Comparison of ENCODE assay signal across 20 mouse cellular contexts in the genomic region with DNA sequence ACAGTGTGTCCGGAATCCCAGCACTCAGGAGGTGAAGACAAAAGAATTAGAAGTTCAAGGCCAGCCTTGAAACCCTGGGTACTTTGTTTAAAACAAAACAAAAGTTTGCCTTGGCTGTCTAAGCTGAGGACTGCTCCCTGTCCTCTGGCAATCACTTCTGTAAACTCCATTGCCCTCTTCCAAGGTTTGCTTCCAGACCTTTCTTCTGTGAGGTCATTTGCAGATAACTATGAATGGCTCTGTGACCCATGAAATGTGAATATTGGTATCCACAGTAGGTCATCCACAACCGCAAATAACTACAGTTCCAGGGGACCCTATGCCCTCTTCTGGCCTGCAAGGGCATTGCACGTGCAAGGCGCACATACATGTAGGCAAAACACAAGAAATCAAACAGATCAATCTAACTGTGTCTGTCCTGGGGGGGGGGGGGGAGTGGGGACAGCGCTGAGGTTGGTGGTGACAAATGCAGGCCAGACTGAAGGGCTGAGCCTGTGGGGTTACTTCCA. TPM values are rescaled to one million over a fixed set of nuclear protein-coding genes. Genes with fewer than 3 reads are reported as not detected.
A peak's percentile ranks its signal among the peaks of the same experiment; 100 is the strongest.
DNase-seq lines count a peak whose midpoint lies in the region; ATAC-seq and TF ChIP-seq lines count a peak whose summit lies in the region.
"Had no signal": no experiment of that assay in that cellular context is flagged by ENCODE, and none has a peak within 500 bp of the region (broad histone marks: within the 10 kb centered on the region; RNA-seq: fewer than 3 reads in every experiment).

No protein-coding gene starts in this region.

- H3K79me2 ChIP-seq in heart, adult 2 months (replicated peaks; ENCODE audit: control insufficient read depth, insufficient read depth, low read length): peaks cover 1% of the 10 kb centered on the region; the same call in 1 of the 2 replicates
- no peaks in the 10 kb centered on the region for H3K79me2 ChIP-seq in C2C12 (ENCODE audit: control insufficient read depth, insufficient read depth)

- peak; percentile 51 for TF ChIP-seq CTCF in heart, adult 2 months (IDR thresholded peaks at IDR 0.05)
- peak; percentile 74 for TF ChIP-seq CTCF in liver, embryonic 14.5 days (IDR thresholded peaks at IDR 0.05; ENCODE audit: low read depth)
- TF ChIP-seq CTCF in C2C12 (IDR thresholded peaks at IDR 0.05; ENCODE audit: control insufficient read depth, insufficient read depth, insufficient read length): peak; percentile 2

- H3ac ChIP-seq in C2C12 (ENCODE audit: control insufficient read depth, insufficient read length, low read depth): no peak overlapping the region

- H3K4me1 ChIP-seq in heart, adult 2 months (ENCODE audit: control insufficient read depth, insufficient read depth, low read length): peaks cover 24% of the 10 kb centered on the region
- no peaks in the 10 kb centered on the region for H3K4me1 ChIP-seq in liver, embryonic 14.5 days (replicated peaks; ENCODE audit: control insufficient read depth in 2 of 2, insufficient read depth in 2 of 2, low read length in 1 of 2)
- peaks cover 4% of the 10 kb centered on the region; the same call in 1 of the 2 replicates for H3K4me1 ChIP-seq in liver, embryonic 11.5 days (replicated peaks; ENCODE audit: control insufficient read depth, insufficient read depth, low read length)
- peaks cover 5% of the 10 kb centered on the region; the same call in 1 of the 2 replicates for H3K4me1 ChIP-seq in forebrain, embryonic 11.5 days (replicated peaks; ENCODE audit: control insufficient read depth, insufficient read depth, low read length)

- no peaks in the 10 kb centered on the region for H3K79me3 ChIP-seq in C2C12 (ENCODE audit: low read depth)

- H3K4me2 ChIP-seq in liver, embryonic 14.5 days (ENCODE audit: low read depth): no peak overlapping the region
- H3K4me2 ChIP-seq in liver, embryonic 11.5 days: no peak overlapping the region
- H3K4me2 ChIP-seq in forebrain, embryonic 11.5 days (ENCODE audit: low read depth, low read length, severe bottlenecking): no peak overlapping the region
- H3K4me2 ChIP-seq: midbrain, embryonic 15.5 days; neural tube, embryonic 12.5 days; stomach, embryonic 15.5 days had no signal

- no peak for ATAC-seq in liver, embryonic 14.5 days (ENCODE audit: insufficient read depth)
- ATAC-seq in liver, embryonic 11.5 days (replicated peaks; ENCODE audit: low FRiP score): no peak
- ATAC-seq in forebrain, embryonic 11.5 days (replicated peaks; ENCODE audit: low FRiP score): no peak
- ATAC-seq: midbrain, embryonic 15.5 days; Patski had no signal

- 79% methylated on average over 5 of the region's 5 CpGs for WGBS in heart, adult 2 months
- WGBS in liver, embryonic 14.5 days (ENCODE audit: insufficient replicate concordance): 61% methylated on average over 5 of the region's 5 CpGs
- 77% methylated on average over 5 of the region's 5 CpGs for WGBS in liver, embryonic 11.5 days
- 78% methylated on average over 5 of the region's 5 CpGs for WGBS in forebrain, embryonic 11.5 days

- TF ChIP-seq POLR2A in heart, adult 2 months (IDR thresholded peaks at IDR 0.05; ENCODE audit: insufficient read depth, low read depth, low read length): no peak

- no peak overlapping the region for H3K9ac ChIP-seq in heart, adult 2 months (ENCODE audit: low read depth, low read length)
- H3K9ac ChIP-seq in liver, embryonic 14.5 days (replicated peaks): no peak overlapping the region
- H3K9ac ChIP-seq in liver, embryonic 11.5 days (ENCODE audit: low read depth, low read length): no peak overlapping the region
- H3K9ac ChIP-seq in forebrain, embryonic 11.5 days (ENCODE audit: low read length): no peak overlapping the region
- H3K9ac ChIP-seq: midbrain, embryonic 15.5 days; neural tube, embryonic 12.5 days; stomach, embryonic 15.5 days had no signal

- peak in 1 of 2 experiments; percentile 18 for DNase-seq in heart, adult 2 months
- DNase-seq in heart, postnatal 25 days (ENCODE audit: low spot score): no peak
- DNase-seq in liver, embryonic 14.5 days (ENCODE audit: low read depth in 3 of 3, low spot score in 3 of 3): no peak
- no peak for DNase-seq in liver, embryonic 11.5 days (ENCODE audit: low spot score)
- DNase-seq in ZHBTc4 (ENCODE audit: low read depth, low spot score) (peak; percentile 73), adipocyte (ENCODE audit: low spot score) (no peak)
- DNase-seq in forebrain, embryonic 11.5 days (ENCODE audit: low spot score): no peak
- DNase-seq: adrenal gland, postnatal 14 days; B cell, adult 2 months; cerebellum, postnatal 25 days; heart, adult 11 months; heart, postnatal 36 days; kidney, postnatal 14 days had no signal

- H3K4me3 ChIP-seq in heart, adult 2 months: no peak overlapping the region
- no peak overlapping the region for H3K4me3 ChIP-seq in liver, embryonic 14.5 days (ENCODE audit: insufficient read depth in 1 of 2, low read depth in 2 of 2, low read length in 2 of 2)
- no peak overlapping the region for H3K4me3 ChIP-seq in liver, embryonic 11.5 days (ENCODE audit: low read depth, low read length)
- no peak overlapping the region for H3K4me3 ChIP-seq in C2C12 (ENCODE audit: insufficient read depth, poor library complexity, severe bottlenecking)
- H3K4me3 ChIP-seq in forebrain, embryonic 11.5 days (ENCODE audit: low read depth, low read length): no peak overlapping the region
- H3K4me3 ChIP-seq: embryonic facial prominence, embryonic 10.5 days; midbrain, embryonic 15.5 days; neural tube, embryonic 12.5 days; stomach, embryonic 15.5 days had no signal

- no peak overlapping the region for H3K27ac ChIP-seq in heart, adult 2 months
- no peak overlapping the region for H3K27ac ChIP-seq in liver, embryonic 14.5 days
- H3K27ac ChIP-seq in liver, embryonic 11.5 days (ENCODE audit: low read depth, low read length): no peak overlapping the region
- no peak overlapping the region for H3K27ac ChIP-seq in forebrain, embryonic 11.5 days (ENCODE audit: low read depth, low read length)
- H3K27ac ChIP-seq: embryonic facial prominence, embryonic 10.5 days; midbrain, embryonic 15.5 days; neural tube, embryonic 12.5 days; stomach, embryonic 15.5 days had no signal

- H3K9me3 ChIP-seq in liver, embryonic 14.5 days (ENCODE audit: control insufficient read depth, low read length): no peaks in the 10 kb centered on the region
- H3K9me3 ChIP-seq in liver, embryonic 11.5 days (ENCODE audit: control insufficient read depth, low read length): no peaks in the 10 kb centered on the region
- H3K9me3 ChIP-seq in forebrain, embryonic 11.5 days (ENCODE audit: control insufficient read depth, low read length): no peaks in the 10 kb centered on the region
- H3K9me3 ChIP-seq: embryonic facial prominence, embryonic 10.5 days; midbrain, embryonic 15.5 days; neural tube, embryonic 12.5 days; stomach, embryonic 15.5 days had no signal

- no peaks in the 10 kb centered on the region for H3K27me3 ChIP-seq in heart, adult 2 months (ENCODE audit: control insufficient read depth, insufficient read depth, low read length)
- peaks cover 34% of the 10 kb centered on the region for H3K27me3 ChIP-seq in liver, embryonic 14.5 days (ENCODE audit: control insufficient read depth, insufficient read depth, low read length)
- peaks cover 30% of the 10 kb centered on the region for H3K27me3 ChIP-seq in liver, embryonic 11.5 days (replicated peaks; ENCODE audit: control insufficient read depth, insufficient read depth, low read length)
- peaks cover 18% of the 10 kb centered on the region for H3K27me3 ChIP-seq in C2C12 (ENCODE audit: control insufficient read depth, insufficient read depth, insufficient read length)
- H3K27me3 ChIP-seq in forebrain, embryonic 11.5 days (ENCODE audit: control insufficient read depth, insufficient read depth, low read length): peaks cover 15% of the 10 kb centered on the region
- H3K27me3 ChIP-seq: Patski had no signal

- no peak for TF ChIP-seq EP300 in heart, adult 2 months (IDR thresholded peaks at IDR 0.05; ENCODE audit: insufficient read depth, low read depth, low read length)
- no peak for TF ChIP-seq EP300 in liver, embryonic 14.5 days (IDR thresholded peaks at IDR 0.05; ENCODE audit: low read depth)

- intact Hi-C loops in heart, adult 2 months (cut with DNase I): loop anchor here (5.0 kb wide), 1 partner anchor 65 kb away; a partner anchor contains a TSS
- intact Hi-C loops in heart, postnatal 25 days (cut with DNase I): loop anchor here (1.0 kb wide), 1 partner anchor 21 kb away; no protein-coding TSS in a partner anchor

- peaks cover 4% of the 10 kb centered on the region; the same call in 1 of the 2 replicates for H3K36me3 ChIP-seq in heart, adult 2 months (ENCODE audit: control insufficient read depth, insufficient read depth, low read length)
- no peaks in the 10 kb centered on the region for H3K36me3 ChIP-seq in liver, embryonic 14.5 days (replicated peaks; ENCODE audit: control insufficient read depth, insufficient read depth, low read depth)
- no peaks in the 10 kb centered on the region for H3K36me3 ChIP-seq in liver, embryonic 11.5 days (ENCODE audit: control insufficient read depth, insufficient read depth, low read length)
- H3K36me3 ChIP-seq in C2C12 (ENCODE audit: control insufficient read depth, insufficient read depth): no peaks in the 10 kb centered on the region
- H3K36me3 ChIP-seq in forebrain, embryonic 11.5 days (ENCODE audit: control insufficient read depth, insufficient read depth, low read length): no peaks in the 10 kb centered on the region
- H3K36me3 ChIP-seq: embryonic facial prominence, embryonic 10.5 days; midbrain, embryonic 15.5 days; neural tube, embryonic 12.5 days; stomach, embryonic 15.5 days had no signal

RNA-seq across cellular contexts. Expression of a gene that starts 5.4 kb away (rescaled TPM):
- total RNA-seq in heart, adult 2 months (2021): 10 to 100 TPM in 1 of 2 experiments, 1 to 10 TPM in 1; 8.3 to 10.9 TPM
- 11.7 and 21.8 TPM in 2 replicates for polyA plus RNA-seq in heart, adult 2 months (2012; rRNA removed)
- 10 to 100 TPM in 1 of 2 experiments, 1 to 10 TPM in 1; 9.3 to 11.8 TPM for total RNA-seq in heart, postnatal 25 days (2021)
- 1.3 and 1.8 TPM in 2 replicates for polyA plus RNA-seq in liver, embryonic 14.5 days (2012; rRNA removed)
- polyA plus RNA-seq in liver, embryonic 14.5 days (2014; fragmentation: Nextera tagmentation; extraction: Ambion mirVana): 1.4 and 2.0 TPM in 2 replicates
- polyA plus RNA-seq in liver, embryonic 11.5 days (2014; fragmentation: Nextera tagmentation; extraction: Ambion mirVana): 4.0 and 5.6 TPM in 2 replicates
- polyA plus RNA-seq in C2C12 (2012; fragmentation: generic; extraction: Trizol): 0.91 TPM
- 2.3 and 2.5 TPM in 2 replicates for polyA plus RNA-seq in forebrain, embryonic 11.5 days (2014; fragmentation: Nextera tagmentation; extraction: Ambion mirVana)
- total RNA-seq: layer of hippocampus, postnatal 25 days had no signal

RNA-seq across cellular contexts. Expression of a gene that starts 21.3 kb away (rescaled TPM):
- total RNA-seq in heart, adult 2 months (2021): 10 to 100 TPM; 52.1 to 62.9 TPM
- polyA plus RNA-seq in heart, adult 2 months (2012; rRNA removed): 37.6 and 41.3 TPM in 2 replicates
- total RNA-seq in heart, postnatal 25 days (2021): 10 to 100 TPM; 49.0 to 53.0 TPM
- 3.5 and 3.7 TPM in 2 replicates for polyA plus RNA-seq in liver, embryonic 14.5 days (2012; rRNA removed)
- polyA plus RNA-seq in liver, embryonic 14.5 days (2014; fragmentation: Nextera tagmentation; extraction: Ambion mirVana): 1.9 and 2.7 TPM in 2 replicates
- polyA plus RNA-seq in liver, embryonic 11.5 days (2014; fragmentation: Nextera tagmentation; extraction: Ambion mirVana): 12.6 and 14.5 TPM in 2 replicates
- 28.5 TPM for polyA plus RNA-seq in C2C12 (2012; fragmentation: generic; extraction: Trizol)
- polyA plus RNA-seq in forebrain, embryonic 11.5 days (2014; fragmentation: Nextera tagmentation; extraction: Ambion mirVana): 35.3 and 35.4 TPM in 2 replicates

RNA-seq across cellular contexts. Expression of a gene that starts 31.4 kb away (rescaled TPM):
- total RNA-seq in heart, adult 2 months (2021): 10 to 100 TPM; 61.2 to 61.8 TPM
- 101 and 154 TPM in 2 replicates for polyA plus RNA-seq in heart, adult 2 months (2012; rRNA removed)
- total RNA-seq in heart, postnatal 25 days (2021): 10 to 100 TPM; 61.7 to 65.1 TPM
- polyA plus RNA-seq in liver, embryonic 14.5 days (2012; rRNA removed): 98.4 and 108 TPM in 2 replicates
- polyA plus RNA-seq in liver, embryonic 14.5 days (2014; fragmentation: Nextera tagmentation; extraction: Ambion mirVana): 243 and 246 TPM in 2 replicates
- polyA plus RNA-seq in liver, embryonic 11.5 days (2014; fragmentation: Nextera tagmentation; extraction: Ambion mirVana): 144 and 150 TPM in 2 replicates
- polyA plus RNA-seq in C2C12 (2012; fragmentation: generic; extraction: Trizol): 693 TPM
- 28.4 and 33.0 TPM in 2 replicates for polyA plus RNA-seq in forebrain, embryonic 11.5 days (2014; fragmentation: Nextera tagmentation; extraction: Ambion mirVana)

RNA-seq across cellular contexts. Expression of a gene that starts 31.6 kb away (rescaled TPM):
- total RNA-seq in heart, adult 2 months (2021): 10 to 100 TPM; 38.7 to 40.8 TPM
- polyA plus RNA-seq in heart, adult 2 months (2012; rRNA removed): 32.2 and 41.4 TPM in 2 replicates
- 10 to 100 TPM; 36.6 to 39.6 TPM for total RNA-seq in heart, postnatal 25 days (2021)
- polyA plus RNA-seq in liver, embryonic 14.5 days (2012; rRNA removed): 9.8 and 10.9 TPM in 2 replicates
- polyA plus RNA-seq in liver, embryonic 14.5 days (2014; fragmentation: Nextera tagmentation; extraction: Ambion mirVana): 15.5 and 17.7 TPM in 2 replicates
- 38.6 and 39.3 TPM in 2 replicates for polyA plus RNA-seq in liver, embryonic 11.5 days (2014; fragmentation: Nextera tagmentation; extraction: Ambion mirVana)
- polyA plus RNA-seq in C2C12 (2012; fragmentation: generic; extraction: Trizol): 42.4 TPM
- 45.7 and 53.1 TPM in 2 replicates for polyA plus RNA-seq in forebrain, embryonic 11.5 days (2014; fragmentation: Nextera tagmentation; extraction: Ambion mirVana)

Comparison
In these comparisons a context has a peak if more than half of its experiments do, and no peak if none do; other contexts are left out.
1. CTCF ChIP-seq: peak in every context shown above with its lines; median percentile 74 in liver, embryonic 14.5 days; 51 in heart, adult 2 months; 2 in C2C12.